Mouse (Mus musculus): ENCODE measurements around the gene Dhfr.
"Not testable (repeated sequence)": the region's sequence is repeated elsewhere in the genome, so short reads cannot be mapped to it uniquely, and the experiment has no call there.

Gene Dhfr

GRCm38 (mm10) chr13:92354456-92355271 is at the start of gene Dhfr, which contains the start of gene Msh3:
TSS of gene Dhfr (plus strand) at chr13:92354726.
TSS of gene Msh3 (minus strand) at chr13:92355003.
- DNase-seq (ENCODE audit: low read depth in 1 of 2, low spot score in 2 of 2): peak; percentile 86 to 93

GRCm38 (mm10) chr13:92305680-92306079 is 48.8 kb upstream of the Dhfr start, which contains the start of gene Gm20379:
TSS of gene Gm20379 (plus strand) at chr13:92305980.
- DNase-seq (ENCODE audit: low read depth in 1 of 2, low spot score in 2 of 2): no peak

DNA sequence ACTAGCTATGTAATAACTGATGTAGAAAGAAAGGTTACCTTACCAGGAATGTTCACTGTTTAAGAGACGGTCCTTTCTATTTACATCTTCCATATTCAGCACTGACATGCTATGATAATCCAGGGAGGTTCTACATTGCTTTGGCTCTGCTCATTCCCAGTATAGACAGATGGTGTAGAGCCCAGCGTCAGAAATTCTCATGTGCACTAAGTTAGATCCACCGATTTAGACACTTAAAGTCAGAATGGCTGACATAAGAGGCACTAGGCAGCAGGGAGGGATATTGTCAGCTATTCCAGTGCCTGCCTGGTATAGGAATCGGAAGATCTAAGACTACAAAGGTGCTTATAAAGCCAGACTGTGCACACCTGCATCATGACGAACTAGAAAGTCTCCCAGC is 39.9 kb upstream of the Dhfr start:
- no peak for DNase-seq (ENCODE audit: low read depth in 1 of 2, low spot score in 2 of 2)

DNA sequence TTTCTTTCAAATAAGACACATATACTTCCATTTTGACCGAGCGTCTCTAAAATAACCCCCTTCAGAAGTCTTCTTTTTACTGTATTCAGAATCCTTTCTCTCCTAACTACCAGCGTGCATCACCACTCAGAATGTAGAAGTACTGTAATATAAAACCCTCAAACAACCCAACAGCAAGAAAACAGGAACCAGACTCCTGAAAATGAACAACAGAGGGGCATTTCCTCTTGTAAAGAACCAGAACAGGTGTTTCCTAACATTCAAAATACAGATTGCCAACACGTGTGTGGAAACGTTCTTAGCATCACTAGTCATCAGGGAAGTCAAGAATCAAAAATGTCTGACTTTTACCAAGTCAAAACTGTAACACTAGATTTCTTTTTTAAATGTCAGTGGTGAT is 33.8 kb upstream of the Dhfr start:
- no peak for DNase-seq (ENCODE audit: low read depth in 1 of 2, low spot score in 2 of 2)

GRCm38 (mm10) chr13:92326030-92326429 is 28.5 kb upstream of the Dhfr start:
- DNase-seq (ENCODE audit: low read depth in 1 of 2, low spot score in 2 of 2): no peak

GRCm38 (mm10) chr13:92328000-92328399 is 26.5 kb upstream of the Dhfr start:
- no peak for DNase-seq (ENCODE audit: low read depth in 1 of 2, low spot score in 2 of 2)

DNA sequence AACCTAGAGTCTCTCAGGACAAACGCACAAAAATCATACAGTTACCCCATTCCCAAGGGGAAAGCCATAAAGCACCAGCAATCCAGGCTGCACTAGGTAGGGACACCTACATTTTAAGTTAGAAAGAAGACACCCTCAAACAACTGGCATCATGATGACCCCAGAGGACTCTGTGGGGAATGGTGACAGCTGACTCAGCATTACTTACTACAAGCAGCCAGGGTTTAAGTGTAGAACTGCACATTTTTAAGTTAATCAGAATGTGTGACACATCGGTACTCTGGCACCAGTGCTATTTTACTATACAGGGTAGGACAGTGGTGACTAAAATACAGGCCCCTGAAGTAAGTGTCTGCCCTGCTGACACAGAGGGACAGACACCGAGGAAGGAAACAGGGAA is 23.9 kb upstream of the Dhfr start:
- DNase-seq (ENCODE audit: low read depth in 1 of 2, low spot score in 2 of 2): no peak

DNA sequence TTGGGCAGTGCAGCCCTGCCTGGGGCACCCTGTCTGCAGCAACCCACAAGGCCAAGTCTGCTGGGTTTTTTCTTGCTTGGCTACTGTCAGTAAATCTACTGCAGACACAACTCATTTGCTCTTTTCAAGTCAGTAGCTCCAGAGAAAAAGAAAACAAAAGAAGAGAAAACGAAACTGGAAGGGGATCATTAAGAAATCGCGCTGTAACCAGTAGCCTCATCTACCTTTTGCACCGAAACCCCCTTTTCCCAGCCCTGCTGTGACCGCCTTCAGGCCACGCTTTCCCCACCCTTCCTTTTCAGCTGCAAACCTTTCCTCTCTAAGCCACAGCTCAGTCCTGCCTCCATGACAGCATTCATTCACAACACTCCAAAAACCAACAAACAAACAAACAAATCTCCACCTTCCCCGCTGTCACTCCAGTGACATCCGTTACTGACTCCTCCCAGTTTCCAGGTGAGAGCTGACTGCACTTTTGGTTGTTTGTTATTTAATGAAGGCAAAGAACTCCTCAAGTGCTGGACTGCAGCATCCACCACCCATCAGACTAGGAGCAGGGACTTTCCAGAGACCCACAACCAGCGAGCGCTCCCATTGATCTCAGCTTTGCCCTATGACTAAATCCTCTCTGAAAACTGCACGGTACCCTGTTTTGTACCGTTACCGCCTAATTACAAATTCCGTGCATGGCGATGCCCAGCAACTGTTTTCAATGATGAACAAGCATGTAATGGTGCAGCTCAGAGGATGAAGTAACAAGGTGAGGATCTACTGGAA is 22.2 kb upstream of the Dhfr start:
- no peak for DNase-seq (ENCODE audit: low read depth in 1 of 2, low spot score in 2 of 2)

GRCm38 (mm10) chr13:92336857-92337256 is 17.7 kb upstream of the Dhfr start:
- DNase-seq (ENCODE audit: low read depth in 1 of 2, low spot score in 2 of 2): peak in 1 of 2 experiments; percentile 3

- no peak for DNase-seq (ENCODE audit: low read depth in 1 of 2, low spot score in 2 of 2)
These were observed 16.6 kb upstream of the Dhfr start for GRCm38 (mm10) chr13:92337773-92338462.

- DNase-seq (ENCODE audit: low read depth in 1 of 2, low spot score in 2 of 2): no peak
These were observed 14.7 kb upstream of the Dhfr start for GRCm38 (mm10) chr13:92339787-92340186.

- no peak for DNase-seq (ENCODE audit: low read depth in 1 of 2, low spot score in 2 of 2)
These were observed 10.5 kb upstream of the Dhfr start for GRCm38 (mm10) chr13:92344033-92344432.

GRCm38 (mm10) chr13:92346338-92346737 is 8.2 kb upstream of the Dhfr start:
- DNase-seq (ENCODE audit: low read depth in 1 of 2, low spot score in 2 of 2): no peak

DNA sequence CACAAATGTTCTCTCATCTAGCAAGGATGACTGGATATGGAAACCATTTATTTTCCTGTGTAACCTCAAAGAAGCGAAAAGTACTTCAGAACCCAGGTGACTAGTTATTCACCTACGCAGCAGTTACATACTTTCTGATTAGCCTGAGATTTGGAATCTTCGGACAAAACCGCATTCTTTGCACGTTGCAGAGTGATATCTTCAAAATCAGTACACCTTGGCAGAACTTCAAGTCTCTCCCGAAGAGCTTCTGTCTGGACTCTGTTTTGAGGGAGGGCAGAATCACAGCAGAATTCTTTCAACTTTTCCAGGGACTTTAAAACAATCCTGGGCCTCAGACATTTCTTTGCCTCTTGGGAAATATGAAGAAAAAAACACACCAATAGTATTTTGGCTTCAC is 3.4 kb upstream of the Dhfr start:
- no peak for DNase-seq (ENCODE audit: low read depth in 1 of 2, low spot score in 2 of 2)

DNA sequence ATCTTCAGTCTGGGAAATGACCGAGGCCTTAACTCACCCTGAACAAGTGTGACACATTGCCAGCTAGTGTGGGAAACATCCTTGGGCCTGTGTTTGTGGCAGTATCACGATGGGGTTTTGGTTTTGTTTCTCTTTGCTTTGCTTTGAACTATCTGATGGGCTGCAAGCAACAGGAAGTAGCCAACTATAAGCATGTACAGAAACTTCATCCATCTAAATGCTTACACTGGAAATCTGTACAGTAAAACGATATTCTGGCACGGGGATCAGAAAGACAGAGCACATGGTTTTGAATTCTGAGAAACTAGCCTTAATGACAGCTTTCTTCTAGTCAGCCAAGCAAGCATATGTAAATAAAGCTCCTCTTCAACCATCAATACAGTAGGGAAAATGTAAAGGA is 570 bp upstream of the Dhfr start:
- DNase-seq (ENCODE audit: low read depth in 1 of 2, low spot score in 2 of 2): no peak

GRCm38 (mm10) chr13:92355272-92355643 is 732 bp downstream of the Dhfr start:
- DNase-seq (ENCODE audit: low read depth in 1 of 2, low spot score in 2 of 2): no peak

DNA sequence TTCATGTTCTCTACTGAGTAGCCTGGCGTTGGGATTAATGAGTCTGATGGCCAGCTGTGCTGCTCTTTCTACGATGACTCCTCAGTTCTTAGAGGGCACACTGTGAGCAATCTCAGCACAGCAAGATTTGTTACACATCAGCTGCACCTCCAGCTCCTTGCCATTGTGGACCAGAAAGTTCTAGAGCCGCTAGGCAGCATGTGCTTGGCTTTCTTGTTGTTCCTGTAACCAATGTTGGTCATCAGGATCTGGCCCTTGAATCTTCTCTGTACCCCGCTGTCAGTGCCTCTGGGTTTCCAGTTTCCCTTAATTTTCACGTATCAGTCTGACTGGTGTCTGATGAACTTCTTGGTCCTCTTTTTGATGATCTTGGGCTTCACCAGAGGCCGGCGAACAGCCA is 1.9 kb downstream of the Dhfr start:
- no peak for DNase-seq (ENCODE audit: low read depth in 1 of 2, low spot score in 2 of 2)

DNA sequence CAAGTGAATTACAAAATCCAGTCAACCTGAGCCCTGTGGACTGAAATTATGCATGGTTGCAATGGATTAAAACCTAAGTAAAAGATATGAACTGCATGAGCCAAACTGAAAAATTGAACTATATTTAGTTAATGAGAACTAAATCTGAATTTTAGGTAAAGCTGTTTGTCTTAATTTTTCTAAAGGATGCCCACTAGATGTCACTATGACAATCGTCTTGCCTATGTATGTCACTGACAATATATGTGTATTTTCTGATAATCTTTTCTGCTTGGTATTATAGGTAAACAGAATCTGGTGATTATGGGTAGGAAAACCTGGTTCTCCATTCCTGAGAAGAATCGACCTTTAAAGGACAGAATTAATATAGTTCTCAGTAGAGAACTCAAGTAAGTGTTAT is 3.1 kb downstream of the Dhfr start:
- no peak for DNase-seq (ENCODE audit: low read depth in 1 of 2, low spot score in 2 of 2)

DNA sequence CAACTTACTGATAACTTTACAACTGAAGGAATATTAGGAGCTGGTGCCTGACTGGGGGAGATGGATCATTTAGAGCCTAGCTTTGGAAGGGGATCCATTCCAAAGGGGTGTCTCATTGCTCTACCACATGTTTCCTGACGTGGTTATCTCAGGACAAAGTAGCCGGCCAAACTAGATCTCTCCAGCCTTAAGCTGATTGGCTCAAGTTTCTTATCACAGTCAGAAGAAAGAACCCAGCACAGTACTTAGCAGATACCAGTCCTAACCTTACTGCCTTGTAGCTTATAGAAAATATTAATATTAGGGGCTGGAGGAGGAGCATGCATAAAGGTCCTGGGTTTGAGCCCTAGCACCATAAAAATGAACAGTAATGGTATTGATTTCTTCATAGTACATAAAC is 7.1 kb downstream of the Dhfr start:
- no peak for DNase-seq (ENCODE audit: low read depth in 1 of 2, low spot score in 2 of 2)

DNA sequence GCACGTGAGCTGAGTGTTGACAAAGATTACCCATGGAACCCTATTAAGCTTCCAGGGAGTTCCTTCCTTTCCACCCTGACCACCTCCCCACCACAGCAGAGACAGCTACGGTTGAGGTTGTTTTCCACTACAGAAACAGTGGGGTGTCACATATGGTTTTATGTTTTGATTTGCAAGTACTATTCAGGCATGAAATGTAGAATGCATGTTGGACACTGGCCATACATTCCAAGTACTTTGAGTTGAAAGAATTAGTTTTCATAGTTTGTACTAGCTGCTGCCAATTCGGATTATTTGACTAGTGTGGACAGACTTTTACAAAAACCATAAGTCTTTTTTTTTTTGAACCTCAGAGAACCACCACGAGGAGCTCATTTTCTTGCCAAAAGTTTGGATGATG is 10.8 kb downstream of the Dhfr start:
- no peak for DNase-seq (ENCODE audit: low read depth in 1 of 2, low spot score in 2 of 2)

GRCm38 (mm10) chr13:92370811-92371210 is 16.3 kb downstream of the Dhfr start:
- no peak for DNase-seq (ENCODE audit: low read depth in 1 of 2, low spot score in 2 of 2)

DNA sequence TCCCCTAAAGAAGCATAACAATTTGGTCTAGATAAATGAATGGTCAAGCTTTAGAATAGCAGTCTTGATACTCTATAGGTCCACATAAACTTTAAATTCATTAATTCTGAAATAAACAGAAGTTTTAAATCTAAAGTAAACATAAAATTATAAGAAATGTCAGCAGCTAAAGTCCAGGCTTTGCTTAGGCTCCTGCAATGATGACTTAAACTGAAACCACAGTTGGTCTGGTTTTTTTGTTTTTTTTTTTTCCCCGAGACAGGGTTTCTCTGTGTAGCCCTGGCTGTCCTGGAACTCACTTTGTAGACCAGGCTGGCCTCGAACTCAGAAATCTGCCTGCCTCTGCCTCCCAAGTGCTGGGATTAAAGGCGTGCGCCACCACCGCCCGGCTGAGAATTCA is 16.9 kb downstream of the Dhfr start:
- DNase-seq (ENCODE audit: low read depth in 1 of 2, low spot score in 2 of 2): not testable (repeated sequence)

All from monocyte, adult 2 months (primary cell).